In genomic region chr5:65150376-65150955, GRCm38 (mm10) we compare ENCODE assay signal across 18 mouse cellular contexts. TPM values are rescaled to one million over a fixed set of nuclear protein-coding genes. Genes with fewer than 3 reads are reported as not detected.
"Had no signal": no experiment of that assay in that cellular context is flagged by ENCODE, and none has a peak within 500 bp of the region (broad histone marks: within the 10 kb centered on the region; RNA-seq: fewer than 3 reads in every experiment).

No protein-coding gene starts in this region.

- ATAC-seq: hindbrain, postnatal 0 days; inflammation-experienced regulatory T-cells, adult 6 months; intestine, embryonic 16.5 days; liver, postnatal 0 days had no signal

- DNase-seq: kidney, postnatal 10 days; layer of hippocampus, adult 9-11 months; liver, postnatal 0 days; lung, postnatal 4 days; midbrain, embryonic 14.5 days; thymus, adult 18-20 months; thymus, postnatal 36 days had no signal

- H3K4me3 ChIP-seq: layer of hippocampus, adult 2 months; limb, embryonic 10.5 days; limb, embryonic 13.5 days had no signal

- H3K9ac ChIP-seq: hindbrain, embryonic 14.5 days; limb, embryonic 13.5 days; liver, embryonic 14.5 days; liver, postnatal 0 days had no signal

- H3K4me2 ChIP-seq: hindbrain, embryonic 14.5 days; limb, embryonic 13.5 days; liver, embryonic 11.5 days; midbrain, embryonic 11.5 days had no signal

- H3K9me3 ChIP-seq: limb, embryonic 10.5 days; limb, embryonic 13.5 days had no signal

- H3K27me3 ChIP-seq: limb, embryonic 13.5 days had no signal

- H3K27ac ChIP-seq: hindbrain, embryonic 14.5 days; limb, embryonic 10.5 days; limb, embryonic 13.5 days; liver, embryonic 14.5 days had no signal

RNA-seq across cellular contexts. Expression of gene Tmem156, which starts 58.5 kb away (rescaled TPM):
- polyA plus RNA-seq: hindbrain, embryonic 14.5 days; limb, embryonic 10.5 days; midbrain, embryonic 11.5 days; midbrain, embryonic 14.5 days; neural tube, embryonic 14.5 days had no signal
